Mouse (Mus musculus): ENCODE data around the gene Ddx4.

DNA sequence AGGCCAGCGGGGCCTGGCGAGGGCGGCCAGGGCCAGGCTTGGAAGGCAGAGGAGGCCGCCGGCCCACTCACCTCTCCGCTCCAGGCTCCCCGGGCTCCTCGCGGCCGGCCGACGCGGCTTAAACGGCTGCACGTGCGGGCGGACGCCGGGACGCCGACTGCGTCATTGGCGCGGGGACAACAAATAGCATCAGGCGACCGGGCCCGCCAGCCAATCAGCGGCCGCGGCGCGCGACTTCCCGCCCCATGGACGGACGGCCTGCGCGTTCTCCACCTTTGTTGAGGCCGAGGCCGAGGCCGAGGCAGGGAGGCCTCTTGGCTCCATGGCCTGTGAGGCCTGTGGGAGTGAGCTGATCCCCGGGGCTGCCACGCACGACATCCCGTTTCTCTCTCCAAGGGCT is at the start of gene Ddx4:
- TF ChIP-seq CTCF (IDR thresholded peaks at IDR 0.05; ENCODE audit: insufficient read depth, low read length) = no peak
- no peak for TF ChIP-seq POLR2A (IDR thresholded peaks at IDR 0.05; ENCODE audit: borderline replicate concordance, extremely low read depth, low read depth, low read length)

All from lung, adult 2 months (tissue).